Mouse (Mus musculus): ENCODE measurements around the gene Gli1.
A peak's percentile ranks its signal among the peaks of the same experiment; 100 is the strongest.

The Gli1 gene

GRCm38 (mm10) chr10:127341891-127342639, at the start of gene Gli1:
Gene Gli1, minus strand, starts transcription at chr10:127341974.
- peak; percentile 70 to 85 for DNase-seq (ENCODE audit: low spot score in 2 of 2)

GRCm38 (mm10) chr10:127381743-127382134, 40.0 kb upstream of the Gli1 start:
- DNase-seq (ENCODE audit: low spot score in 2 of 2): no peak

- peak; percentile 22 to 50 for DNase-seq (ENCODE audit: low spot score in 2 of 2)
These were observed 39.3 kb upstream of the Gli1 start for GRCm38 (mm10) chr10:127380767-127381742.

- DNase-seq (ENCODE audit: low spot score in 2 of 2): peak; percentile 89 to 91
These were observed 38.5 kb upstream of the Gli1 start, which contains the start of gene R3hdm2 for GRCm38 (mm10) chr10:127380251-127380691. Gene R3hdm2, plus strand, starts transcription at chr10:127380327.

- no peak for DNase-seq (ENCODE audit: low spot score in 2 of 2)
These were observed 37.9 kb upstream of the Gli1 start for GRCm38 (mm10) chr10:127379654-127380053.

- DNase-seq (ENCODE audit: low spot score in 2 of 2): no peak
These were observed 35.9 kb upstream of the Gli1 start for GRCm38 (mm10) chr10:127377700-127378099.

GRCm38 (mm10) chr10:127371023-127371422, 29.2 kb upstream of the Gli1 start:
- no peak for DNase-seq (ENCODE audit: low spot score in 2 of 2)

- DNase-seq (ENCODE audit: low spot score in 2 of 2): no peak
These were observed 28.4 kb upstream of the Gli1 start, which contains the start of gene Inhbc for GRCm38 (mm10) chr10:127369834-127370820. Gene Inhbc, minus strand, starts transcription at chr10:127370431.

- no peak for DNase-seq (ENCODE audit: low spot score in 2 of 2)
These were observed 26.5 kb upstream of the Gli1 start for GRCm38 (mm10) chr10:127368273-127368672.

GRCm38 (mm10) chr10:127367116-127367515, 25.3 kb upstream of the Gli1 start:
- DNase-seq (ENCODE audit: low spot score in 2 of 2): no peak

GRCm38 (mm10) chr10:127360714-127361113, 18.9 kb upstream of the Gli1 start:
- no peak for DNase-seq (ENCODE audit: low spot score in 2 of 2)

GRCm38 (mm10) chr10:127355336-127355735, 13.6 kb upstream of the Gli1 start:
- no peak for DNase-seq (ENCODE audit: low spot score in 2 of 2)

GRCm38 (mm10) chr10:127353909-127354895, 12.4 kb upstream of the Gli1 start, which contains the start of gene Inhbe:
Gene Inhbe, minus strand, starts transcription at chr10:127354411.
- DNase-seq (ENCODE audit: low spot score in 2 of 2): no peak

- no peak for DNase-seq (ENCODE audit: low spot score in 2 of 2)
These were observed 11.0 kb upstream of the Gli1 start for GRCm38 (mm10) chr10:127352766-127353165.

- DNase-seq (ENCODE audit: low spot score in 2 of 2): no peak
These were observed 10.4 kb upstream of the Gli1 start for GRCm38 (mm10) chr10:127352187-127352586.

- no peak for DNase-seq (ENCODE audit: low spot score in 2 of 2)
These were observed 9.9 kb upstream of the Gli1 start for GRCm38 (mm10) chr10:127351719-127352118.

GRCm38 (mm10) chr10:127351285-127351595, 9.5 kb upstream of the Gli1 start:
- no peak for DNase-seq (ENCODE audit: low spot score in 2 of 2)

- DNase-seq (ENCODE audit: low spot score in 2 of 2): peak; percentile 60 to 77
These were observed 9.0 kb upstream of the Gli1 start for GRCm38 (mm10) chr10:127350594-127351284.

- DNase-seq (ENCODE audit: low spot score in 2 of 2): no peak
These were observed 8.0 kb upstream of the Gli1 start for GRCm38 (mm10) chr10:127349810-127350209.

Data from thymus, postnatal 10 days (tissue).